Mouse (Mus musculus) CH12.LX (cell line): ENCODE measurements at regions not wholly inside any gene's neighbourhood (a gene's known extent, or its start where the extent isn't known, plus 50 kb on each side); places are given as distances from the start of the nearest gene placed in this dataset.

ENCODE experiments used
- DNase-seq: peaks from one replicate; pipeline ENCODE4 v3.0.0-alpha.2; 2013; ENCODE audit errors: extremely low read depth
- H3K27ac ChIP-seq: 2 replicates; pipeline ENCODE4 v1.5.1; 2012; ENCODE audit warnings: low read depth, mild to moderate bottlenecking, control low read depth, moderate library complexity; ENCODE audit not compliant: insufficient read depth
- H3K27me3 ChIP-seq: replicated peaks from 2 replicates; pipeline ENCODE3; 2012; ENCODE audit warnings: inconsistent platforms
- H3K36me3 ChIP-seq, 2 experiments: replicated peaks in 1 of 2; 2 replicates each; pipeline versions ENCODE3 to v1.6.1; 2012; ENCODE audit warnings: inconsistent platforms in 1 of 2, low read length in 1 of 2, mild to moderate bottlenecking in 1 of 2, mixed read lengths in 1 of 2, moderate library complexity in 1 of 2; ENCODE audit not compliant: control insufficient read depth in 1 of 2, insufficient read depth in 1 of 2
- H3K4me1 ChIP-seq, 2 experiments: 2 replicates each; pipeline ENCODE4 v1.6.1; 2012; ENCODE audit warnings: inconsistent platforms in 1 of 2, moderate library complexity in 1 of 2; ENCODE audit not compliant: insufficient read depth in 2 of 2, control insufficient read depth in 1 of 2
- H3K4me2 ChIP-seq: 2 replicates; pipeline ENCODE4 v1.6.1; 2012; ENCODE audit warnings: low read depth, mild to moderate bottlenecking, control low read depth; ENCODE audit not compliant: poor library complexity, insufficient read depth, severe bottlenecking
- H3K4me3 ChIP-seq, 3 experiments: fragments of 150-350 bp in 1 of 3; sonication (generic) in 1 of 3; replicated peaks in 1 of 3; 2 replicates each; pipeline versions ENCODE3 to v1.5.1; 2011 to 2012; ENCODE audit warnings: low read depth in 2 of 3, low read length in 2 of 3, mild to moderate bottlenecking in 2 of 3, moderate library complexity in 2 of 3, control low read depth in 1 of 3, improper control_type of control experiment in 1 of 3, inconsistent platforms in 1 of 3, mixed read lengths in 1 of 3; ENCODE audit not compliant: poor library complexity in 1 of 3
- H3K79me2 ChIP-seq: replicated peaks from 2 replicates; pipeline ENCODE4 v1.6.1; 2012; ENCODE audit warnings: mild to moderate bottlenecking, moderate library complexity; ENCODE audit not compliant: control insufficient read depth, poor library complexity, insufficient read depth, severe bottlenecking; ENCODE audit errors: extremely low read depth
- H3K9ac ChIP-seq: 2 replicates; pipeline ENCODE4 v1.6.1; 2012; ENCODE audit warnings: low read depth, mild to moderate bottlenecking, control low read depth, moderate library complexity; ENCODE audit not compliant: insufficient read depth
- H3K9me3 ChIP-seq: replicated peaks from 2 replicates; pipeline ENCODE3; 2012; ENCODE audit warnings: low read length, inconsistent platforms, mixed read lengths
- BHLHE40 ChIP-seq: IDR thresholded peaks from 2 replicates; pipeline ENCODE4 v1.6.1; 2011; ENCODE audit warnings: mild to moderate bottlenecking, low read depth, low read length, improper control_type of control experiment
- CHD1 ChIP-seq: IDR thresholded peaks from 2 replicates; pipeline ENCODE4 v1.6.1; 2012; ENCODE audit warnings: low read depth, low read length, improper control_type of control experiment, inconsistent platforms
- CTCF ChIP-seq, 2 experiments: IDR thresholded peaks in 1 of 2; conservative IDR thresholded peaks in 1 of 2; 2 replicates each; pipeline ENCODE4 v1.5.1; 2011 to 2012; ENCODE audit warnings: low read depth in 2 of 2, low read length in 2 of 2, improper control_type of control experiment in 1 of 2, inconsistent platforms in 1 of 2, mild to moderate bottlenecking in 1 of 2, moderate library complexity in 1 of 2
- ELF1 ChIP-seq: IDR thresholded peaks from 2 replicates; pipeline ENCODE4 v1.6.1; 2014; ENCODE audit warnings: low read depth, mild to moderate bottlenecking, inconsistent platforms, low read length, improper control_type of control experiment
- HCFC1 ChIP-seq: IDR thresholded peaks from 2 replicates; pipeline ENCODE4 v1.6.1; 2012; ENCODE audit warnings: low read depth, mild to moderate bottlenecking, inconsistent platforms, low read length, improper control_type of control experiment
- MAFK ChIP-seq: IDR thresholded peaks from 2 replicates; pipeline ENCODE4 v1.6.1; 2011; ENCODE audit warnings: low read length, improper control_type of control experiment; ENCODE audit not compliant: insufficient replicate concordance
- MAZ ChIP-seq: IDR thresholded peaks from 2 replicates; pipeline ENCODE4 v1.6.1; 2012; ENCODE audit warnings: low read depth, mild to moderate bottlenecking, inconsistent platforms, low read length, improper control_type of control experiment, moderate library complexity
- MYC ChIP-seq: IDR thresholded peaks from 2 replicates; pipeline ENCODE4 v1.6.1; 2011; ENCODE audit warnings: low read depth, mild to moderate bottlenecking, improper control_type of control experiment, low read length
- NELFE ChIP-seq: IDR thresholded peaks from 2 replicates; pipeline ENCODE4 v1.6.1; 2011; ENCODE audit warnings: low read depth, low read length, improper control_type of control experiment
- SIN3A ChIP-seq: IDR thresholded peaks from 2 replicates; pipeline ENCODE4 v1.6.1; 2012; ENCODE audit warnings: low read length, improper control_type of control experiment, inconsistent platforms
- TBP ChIP-seq: conservative IDR thresholded peaks from 2 replicates; pipeline ENCODE4 v1.6.1; 2011; ENCODE audit warnings: low read depth, low read length, improper control_type of control experiment
- USF2 ChIP-seq: conservative IDR thresholded peaks from 2 replicates; pipeline ENCODE4 v1.6.1; 2011; ENCODE audit warnings: low read depth, low read length, improper control_type of control experiment
- ZC3H11A ChIP-seq: IDR thresholded peaks from 2 replicates; pipeline ENCODE4 v1.6.1; 2012; ENCODE audit warnings: low read depth, mild to moderate bottlenecking, inconsistent platforms, low read length, improper control_type of control experiment
- ZMIZ1 ChIP-seq: IDR thresholded peaks from 2 replicates; pipeline ENCODE4 v1.6.1; 2012; ENCODE audit warnings: low read depth, mild to moderate bottlenecking, inconsistent platforms, low read length, improper control_type of control experiment
- dilution Hi-C: fragments of 300-500 bp; cut with MboI; formaldehyde crosslinking; loops from 2 replicates; pipeline ENCODE4 v1.14.3; 2020; ENCODE audit warnings: low sequenced_read_pairs; ENCODE audit not compliant: extremely low pct_unique_long_range_greater_than_20kb, extremely low pct_ligation_motif_present
- in situ Hi-C: fragments of 300-500 bp; cut with MboI; formaldehyde crosslinking; loops from 3 replicates; pipeline ENCODE4 v1.14.3; 2019; ENCODE audit warnings: low sequenced_read_pairs, low pct_ligation_motif_present, low pct_unique_long_range_greater_than_20kb, mixed read lengths

DNA sequence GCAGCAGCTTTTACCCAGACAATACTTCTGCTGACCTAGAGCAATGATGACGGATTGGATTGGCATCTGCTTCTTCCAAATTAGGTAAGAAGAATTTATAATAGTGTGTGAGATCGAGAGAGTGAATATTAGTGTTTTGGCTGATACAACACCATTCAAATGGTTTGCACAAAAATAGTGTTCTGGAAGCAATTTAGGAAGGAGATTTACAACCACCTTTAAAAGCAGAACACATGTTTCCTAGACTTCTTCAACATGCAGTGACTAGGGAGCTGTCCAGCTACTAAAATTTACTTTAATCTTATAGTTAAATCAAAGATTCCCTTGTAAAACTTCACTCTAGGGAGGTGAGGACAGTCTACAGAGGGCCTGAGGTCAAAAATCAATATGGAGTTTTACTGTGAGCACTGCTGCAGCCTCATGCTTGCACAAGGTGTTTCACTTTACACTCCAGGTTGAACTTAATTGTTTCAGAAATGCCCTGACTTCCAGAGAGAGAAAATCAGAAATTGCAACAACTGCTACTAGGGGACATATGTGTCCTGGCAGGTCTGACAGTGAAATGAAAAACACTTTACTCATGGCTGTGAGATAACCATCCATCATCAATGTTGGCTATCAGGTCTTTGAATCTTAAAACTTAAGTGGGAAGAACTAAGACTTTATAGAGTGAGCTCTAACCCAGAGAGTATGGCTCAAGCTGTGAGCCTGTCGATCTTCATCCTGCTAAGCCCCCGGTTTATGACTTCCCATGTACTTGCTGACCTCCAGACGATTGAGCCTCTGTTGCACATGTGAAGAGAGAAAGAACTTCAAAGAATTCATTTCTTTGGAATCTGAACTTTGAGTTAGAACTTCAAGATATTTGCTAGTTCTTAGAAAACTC is 657.6 kb upstream of the Fat3 start:
- Histone ChIP-seq H3K9ac (no peak overlapping the region), H3K4me2 (no peak overlapping the region), H3K27me3 (no peaks in the 10 kb centered on the region), H3K4me3 (no peak overlapping the region), H3K79me2 (no peaks in the 10 kb centered on the region), H3K36me3 (no peaks in the 10 kb centered on the region), H3K4me1 (no peaks in the 10 kb centered on the region), H3K27ac (no peak overlapping the region), H3K9me3 (no peaks in the 10 kb centered on the region)
- TF ChIP-seq CHD1: no peak
- no peak for TF ChIP-seq ZC3H11A
- no peak for TF ChIP-seq TBP
- no peak for TF ChIP-seq MYC
- no peak for TF ChIP-seq CTCF (conservative IDR thresholded peaks at IDR 0.05 in 1 of 2, IDR thresholded peaks at IDR 0.05 in 1 of 2; ENCODE audit: low read depth in 2 of 2, low read length in 2 of 2)
- in situ Hi-C loops (no loop called here), dilution Hi-C loops (no loop called here)
- DNase-seq: no peak

DNA sequence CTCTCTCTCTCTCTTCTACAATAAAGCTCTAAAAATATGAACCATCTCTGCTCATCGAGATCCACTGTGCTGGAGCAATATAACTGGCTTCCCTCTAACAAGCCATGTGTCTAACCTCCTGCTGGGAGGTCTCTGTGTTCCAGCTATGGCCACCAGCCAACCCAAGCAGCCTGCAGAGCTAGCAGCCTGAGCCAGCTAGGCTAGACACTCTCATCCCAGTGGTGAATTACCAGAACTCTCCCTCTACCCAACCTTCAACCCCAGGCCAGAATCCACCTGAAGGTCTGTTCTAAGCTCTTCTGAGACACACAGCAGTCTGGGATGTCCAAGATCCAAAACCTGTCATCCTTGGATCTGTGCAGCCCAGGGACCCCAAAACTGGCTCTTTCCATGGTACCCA is 651.3 kb upstream of the Fat3 start:
- H3K9me3 ChIP-seq: no peaks in the 10 kb centered on the region
- no peaks in the 10 kb centered on the region for H3K79me2 ChIP-seq
- dilution Hi-C loops (no loop called here), in situ Hi-C loops (no loop called here)
- H3K27me3 ChIP-seq: no peaks in the 10 kb centered on the region
- no peak overlapping the region for H3K4me3 ChIP-seq
- H3K9ac ChIP-seq: no peak overlapping the region
- H3K27ac ChIP-seq: no peak overlapping the region
- TF ChIP-seq BHLHE40: no peak
- no peak for TF ChIP-seq NELFE
- no peak for TF ChIP-seq MAZ
- no peak for TF ChIP-seq USF2
- TF ChIP-seq HCFC1: no peak
- TF ChIP-seq SIN3A: no peak
- no peak for TF ChIP-seq MAFK
- no peak for TF ChIP-seq ELF1
- TF ChIP-seq ZMIZ1: no peak
- no peaks in the 10 kb centered on the region for H3K36me3 ChIP-seq
- H3K4me1 ChIP-seq: no peaks in the 10 kb centered on the region
- no peak overlapping the region for H3K4me2 ChIP-seq
- DNase-seq: no peak
